Mouse (Mus musculus): ENCODE data around the gene Mmp19. TPM values are rescaled to one million over a fixed set of nuclear protein-coding genes. Genes with fewer than 3 reads are reported as not detected.
"Not testable (repeated sequence)": the region's sequence is repeated elsewhere in the genome, so short reads cannot be mapped to it uniquely, and the experiment has no call there.

Gene Mmp19
- polyA plus RNA-seq, 1 experiment: 1.2 TPM

GRCm38 (mm10) chr10:128822135-128822534, 31.4 kb downstream of the Mmp19 start:
- WGBS: 1% methylated on average over 13 of the region's 13 CpGs
- peak overlapping the region; percentile 43 for H3K27ac ChIP-seq (ENCODE audit: insufficient read depth, low read depth, low read length)
- H3K36me3 ChIP-seq (ENCODE audit: control insufficient read depth, insufficient read depth, low read length): peaks cover 16% of the 10 kb centered on the region
- no peaks in the 10 kb centered on the region for H3K27me3 ChIP-seq (ENCODE audit: control insufficient read depth, insufficient read depth, low read length)
- peak overlapping the region; percentile 95 for H3K4me3 ChIP-seq (ENCODE audit: low read depth, low read length)
- H3K4me1 ChIP-seq (ENCODE audit: control insufficient read depth, insufficient read depth, insufficient read length, low read length): peaks cover 2% of the 10 kb centered on the region; the same call in 1 of the 2 replicates
- TF ChIP-seq POLR2A (IDR thresholded peaks at IDR 0.05; ENCODE audit: low read depth, low read length) (no peak), CTCF (IDR thresholded peaks at IDR 0.05; ENCODE audit: extremely low read depth, insufficient read length, insufficient replicate concordance, low read depth, low read length) (no peak)

GRCm38 (mm10) chr10:128823087-128823486, 32.4 kb downstream of the Mmp19 start:
- not testable (repeated sequence) for H3K36me3 ChIP-seq (ENCODE audit: control insufficient read depth, insufficient read depth, low read length); H3K4me3 ChIP-seq (ENCODE audit: low read depth, low read length); H3K27me3 ChIP-seq (ENCODE audit: control insufficient read depth, insufficient read depth, low read length); H3K27ac ChIP-seq (ENCODE audit: insufficient read depth, low read depth, low read length); H3K4me1 ChIP-seq (ENCODE audit: control insufficient read depth, insufficient read depth, insufficient read length, low read length)
- 57% methylated on average over 4 of the region's 4 CpGs for WGBS

GRCm38 (mm10) chr10:128823821-128824220, 33.1 kb downstream of the Mmp19 start:
- H3K27me3 ChIP-seq (ENCODE audit: control insufficient read depth, insufficient read depth, low read length): no peaks in the 10 kb centered on the region

GRCm38 (mm10) chr10:128837400-128837799, 46.7 kb downstream of the Mmp19 start:
- H3K36me3 ChIP-seq (ENCODE audit: control insufficient read depth, insufficient read depth, low read length): peaks cover 45% of the 10 kb centered on the region
- TF ChIP-seq CTCF (IDR thresholded peaks at IDR 0.05; ENCODE audit: extremely low read depth, insufficient read length, insufficient replicate concordance, low read depth, low read length): no peak
- TF ChIP-seq POLR2A (IDR thresholded peaks at IDR 0.05; ENCODE audit: low read depth, low read length): no peak
- H3K4me3 ChIP-seq (ENCODE audit: low read depth, low read length): no peak overlapping the region
- H3K27me3 ChIP-seq (ENCODE audit: control insufficient read depth, insufficient read depth, low read length): no peaks in the 10 kb centered on the region
- H3K4me1 ChIP-seq (ENCODE audit: control insufficient read depth, insufficient read depth, insufficient read length, low read length): no peaks in the 10 kb centered on the region
- no peak overlapping the region for H3K27ac ChIP-seq (ENCODE audit: insufficient read depth, low read depth, low read length)

More at GRCm38 (mm10) chr10:128823821-128824220, 33.1 kb downstream of the Mmp19 start:
- TF ChIP-seq CTCF (IDR thresholded peaks at IDR 0.05; ENCODE audit: extremely low read depth, insufficient read length, insufficient replicate concordance, low read depth, low read length): no peak
- Histone ChIP-seq H3K4me3 (ENCODE audit: low read depth, low read length) (no peak overlapping the region), H3K27ac (ENCODE audit: insufficient read depth, low read depth, low read length) (no peak overlapping the region), H3K4me1 (ENCODE audit: control insufficient read depth, insufficient read depth, insufficient read length, low read length) (peaks cover under 1% of the 10 kb centered on the region; the same call in 1 of the 2 replicates), H3K36me3 (ENCODE audit: control insufficient read depth, insufficient read depth, low read length) (peaks cover 10% of the 10 kb centered on the region)
- 94% methylated on average over 9 of the region's 9 CpGs for WGBS

GRCm38 (mm10) chr10:128839434-128839833, 48.7 kb downstream of the Mmp19 start:
- peaks cover 46% of the 10 kb centered on the region for H3K36me3 ChIP-seq (ENCODE audit: control insufficient read depth, insufficient read depth, low read length)
- H3K4me3 ChIP-seq (ENCODE audit: low read depth, low read length): no peak overlapping the region
- H3K27ac ChIP-seq (ENCODE audit: insufficient read depth, low read depth, low read length): no peak overlapping the region
- no peaks in the 10 kb centered on the region for H3K4me1 ChIP-seq (ENCODE audit: control insufficient read depth, insufficient read depth, insufficient read length, low read length)
- TF ChIP-seq POLR2A (IDR thresholded peaks at IDR 0.05; ENCODE audit: low read depth, low read length) (no peak), CTCF (IDR thresholded peaks at IDR 0.05; ENCODE audit: extremely low read depth, insufficient read length, insufficient replicate concordance, low read depth, low read length) (no peak)
- H3K27me3 ChIP-seq (ENCODE audit: control insufficient read depth, insufficient read depth, low read length): no peaks in the 10 kb centered on the region

GRCm38 (mm10) chr10:128840612-128841011, 49.9 kb downstream of the Mmp19 start:
- H3K27ac ChIP-seq (ENCODE audit: insufficient read depth, low read depth, low read length): no peak overlapping the region
- H3K4me3 ChIP-seq (ENCODE audit: low read depth, low read length): no peak overlapping the region
- peaks cover 46% of the 10 kb centered on the region for H3K36me3 ChIP-seq (ENCODE audit: control insufficient read depth, insufficient read depth, low read length)
- H3K4me1 ChIP-seq (ENCODE audit: control insufficient read depth, insufficient read depth, insufficient read length, low read length): no peaks in the 10 kb centered on the region
- TF ChIP-seq POLR2A (IDR thresholded peaks at IDR 0.05; ENCODE audit: low read depth, low read length) (no peak), CTCF (IDR thresholded peaks at IDR 0.05; ENCODE audit: extremely low read depth, insufficient read length, insufficient replicate concordance, low read depth, low read length) (no peak)
- no peaks in the 10 kb centered on the region for H3K27me3 ChIP-seq (ENCODE audit: control insufficient read depth, insufficient read depth, low read length)

GRCm38 (mm10) chr10:128843260-128843659, 52.5 kb downstream of the Mmp19 start:
- Histone ChIP-seq H3K4me3 (ENCODE audit: low read depth, low read length) (no peak overlapping the region), H3K27ac (ENCODE audit: insufficient read depth, low read depth, low read length) (no peak overlapping the region), H3K4me1 (ENCODE audit: control insufficient read depth, insufficient read depth, insufficient read length, low read length) (no peaks in the 10 kb centered on the region), H3K27me3 (ENCODE audit: control insufficient read depth, insufficient read depth, low read length) (no peaks in the 10 kb centered on the region), H3K36me3 (ENCODE audit: control insufficient read depth, insufficient read depth, low read length) (peaks cover 47% of the 10 kb centered on the region)
- no peak for TF ChIP-seq CTCF (IDR thresholded peaks at IDR 0.05; ENCODE audit: extremely low read depth, insufficient read length, insufficient replicate concordance, low read depth, low read length)
- no peak for TF ChIP-seq POLR2A (IDR thresholded peaks at IDR 0.05; ENCODE audit: low read depth, low read length)
- 83% methylated on average over 5 of the region's 5 CpGs for WGBS

- H3K27ac ChIP-seq (ENCODE audit: insufficient read depth, low read depth, low read length): no peak overlapping the region
- no peaks in the 10 kb centered on the region for H3K27me3 ChIP-seq (ENCODE audit: control insufficient read depth, insufficient read depth, low read length)
- H3K4me1 ChIP-seq (ENCODE audit: control insufficient read depth, insufficient read depth, insufficient read length, low read length): no peaks in the 10 kb centered on the region
- no peak overlapping the region for H3K4me3 ChIP-seq (ENCODE audit: low read depth, low read length)
- 66% methylated on average over 2 of the region's 2 CpGs for WGBS
- H3K36me3 ChIP-seq (ENCODE audit: control insufficient read depth, insufficient read depth, low read length): peaks cover 45% of the 10 kb centered on the region
- TF ChIP-seq POLR2A (IDR thresholded peaks at IDR 0.05; ENCODE audit: low read depth, low read length) (no peak), CTCF (IDR thresholded peaks at IDR 0.05; ENCODE audit: extremely low read depth, insufficient read length, insufficient replicate concordance, low read depth, low read length) (no peak)
Measured at GRCm38 (mm10) chr10:128845516-128845915, 54.8 kb downstream of the Mmp19 start.
